In the genomic region with DNA sequence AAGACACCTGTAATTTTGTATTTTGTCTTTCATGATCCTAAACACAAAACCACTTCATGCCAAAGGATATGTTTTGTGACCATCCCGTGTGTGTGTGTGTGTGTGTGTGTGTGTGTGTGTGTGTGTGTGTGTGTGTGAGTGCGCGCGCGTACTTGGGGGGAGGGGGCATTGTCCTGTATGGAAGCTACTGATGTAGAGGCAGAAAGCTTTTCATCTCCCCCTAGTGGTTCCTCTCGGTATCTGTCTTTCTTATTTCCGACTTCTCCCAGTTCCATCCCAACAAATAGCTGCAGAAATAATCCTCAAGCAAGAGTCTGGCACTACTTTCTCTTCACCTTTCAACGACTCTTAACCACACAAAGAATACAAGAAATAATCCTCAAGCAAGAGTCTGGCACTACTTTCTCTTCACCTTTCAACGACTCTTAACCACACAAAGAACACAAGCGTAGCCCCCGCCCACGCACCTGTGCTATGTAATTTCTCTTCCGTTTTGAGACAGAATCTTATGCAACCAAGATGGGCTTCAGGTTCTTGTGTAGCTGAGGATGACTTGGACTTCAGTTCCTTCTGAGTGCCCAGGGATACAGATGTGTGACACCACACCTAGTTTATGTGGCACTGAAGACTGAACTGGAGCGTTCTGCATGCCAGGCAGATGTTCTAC, we compare ENCODE assay signal across 9 mouse cellular contexts. TPM values are rescaled to one million over a fixed set of nuclear protein-coding genes. Genes with fewer than 3 reads are reported as not detected.
DNase-seq lines count a peak whose midpoint lies in the region; ATAC-seq and TF ChIP-seq lines count a peak whose summit lies in the region.
"Had no signal": no experiment of that assay in that cellular context is flagged by ENCODE, and none has a peak within 500 bp of the region (broad histone marks: within the 10 kb centered on the region; RNA-seq: fewer than 3 reads in every experiment).

No protein-coding gene starts in this region.

- H3K4me3 ChIP-seq in testis, adult 2 months (ENCODE audit: control insufficient read depth, low read depth, low read length) = no peak overlapping the region
- no peak overlapping the region for H3K4me3 ChIP-seq in embryonic facial prominence, embryonic 10.5 days
- no peak overlapping the region for H3K4me3 ChIP-seq in thymus, adult 2 months (ENCODE audit: control insufficient read depth, insufficient read depth, low read length)

- 43% methylated on average over 14 of the region's 14 CpGs for whole genome bisulfite sequencing in embryonic facial prominence, embryonic 10.5 days
- WGBS in thymus, adult 2 months = 29% methylated on average over 14 of the region's 14 CpGs

- TF ChIP-seq POLR2A in testis, adult 2 months (IDR thresholded peaks at IDR 0.05; ENCODE audit: control insufficient read depth, low read depth, low read length) = no peak
- no peak for TF ChIP-seq POLR2A in thymus, adult 2 months (IDR thresholded peaks at IDR 0.05; ENCODE audit: control insufficient read depth, extremely low read depth, insufficient read depth, low read length, poor library complexity)

- no peaks in the 10 kb centered on the region for H3K27me3 ChIP-seq in testis, adult 2 months (ENCODE audit: control insufficient read depth, insufficient read depth, low read length)
- 0 out of 2 replicates have a peak, but pooled peaks cover 4% of the 10 kb centered on the region for H3K27me3 ChIP-seq in embryonic facial prominence, embryonic 10.5 days (replicated peaks; ENCODE audit: low read depth, poor library complexity, severe bottlenecking)
- H3K27me3 ChIP-seq in thymus, adult 2 months (ENCODE audit: control insufficient read depth, insufficient read depth, low read length) = no peaks in the 10 kb centered on the region

- no peak for ATAC-seq in cerebellum, adult (ENCODE audit: insufficient number of reproducible peaks, low FRiP score, low TSS enrichment)
- peak; percentile 71 for ATAC-seq in megakaryocyte progenitor cell, adult 5-6 weeks (replicated peaks; ENCODE audit: poor library complexity)

- H3K9me3 ChIP-seq in embryonic facial prominence, embryonic 10.5 days = peaks cover 4% of the 10 kb centered on the region; the same call in 1 of the 2 replicates

- DNase-seq in cerebellum, adult 11 months = peak; percentile 51
- no peak for DNase-seq in testis, postnatal 14 days (ENCODE audit: low spot score)
- peak; percentile 67 for DNase-seq in embryonic facial prominence, embryonic 10.5 days (ENCODE audit: low spot score)
- peak; percentile 36 for DNase-seq in kidney, postnatal 10 days
- DNase-seq in thymus, adult 2 months = peak; percentile 61

- no peaks in the 10 kb centered on the region; the same call in 1 of the 2 replicates for H3K4me1 ChIP-seq in testis, adult 2 months (ENCODE audit: control insufficient read depth, insufficient read depth, low read length)
- no peaks in the 10 kb centered on the region for H3K4me1 ChIP-seq in embryonic facial prominence, embryonic 10.5 days
- peaks cover 6% of the 10 kb centered on the region for H3K4me1 ChIP-seq in thymus, adult 2 months (replicated peaks; ENCODE audit: control insufficient read depth, insufficient read depth, low read length)

- H3K27ac ChIP-seq in testis, adult 2 months (ENCODE audit: control insufficient read depth, insufficient read depth, low read depth, low read length) = no peak overlapping the region
- no peak overlapping the region for H3K27ac ChIP-seq in embryonic facial prominence, embryonic 10.5 days (replicated peaks)
- peak overlapping the region; percentile 83 for H3K27ac ChIP-seq in thymus, adult 2 months (ENCODE audit: control insufficient read depth, insufficient read depth, low read length)

- TF ChIP-seq CTCF in testis, adult 2 months (IDR thresholded peaks at IDR 0.05; ENCODE audit: control insufficient read depth, insufficient read depth, insufficient replicate concordance, low read depth, low read length) = peak; percentile 38; the same call in 1 of the 2 replicates
- peak; percentile 35; the same call in 1 of the 2 replicates for TF ChIP-seq CTCF in thymus, adult 2 months (IDR thresholded peaks at IDR 0.05; ENCODE audit: borderline replicate concordance, control insufficient read depth, extremely low read depth, insufficient read depth, low read length, poor library complexity)

- H3K36me3 ChIP-seq in testis, adult 2 months (ENCODE audit: control insufficient read depth, insufficient read depth, low read length) = no peaks in the 10 kb centered on the region
- H3K36me3 ChIP-seq in embryonic facial prominence, embryonic 10.5 days (replicated peaks) = no peaks in the 10 kb centered on the region
- H3K36me3 ChIP-seq in thymus, adult 2 months (ENCODE audit: control insufficient read depth, insufficient read depth, low read length) = no peaks in the 10 kb centered on the region

RNA-seq across cellular contexts. Expression of a gene that starts 12.6 kb away (rescaled TPM):
- polyA plus RNA-seq in testis, adult 2 months (2012; rRNA removed) = 38.1 and 51.6 TPM in 2 replicates
- polyA plus RNA-seq in embryonic facial prominence, embryonic 10.5 days (2016; fragmentation: Nextera tagmentation; extraction: Ambion mirVana) = 97.1 and 101 TPM in 2 replicates
- total RNA-seq in megakaryocyte progenitor cell, adult 5-6 weeks (2015) = 57.2 and 68.0 TPM in 2 replicates
- 46.1 and 48.9 TPM in 2 replicates for total RNA-seq in megakaryocyte progenitor cell, adult 5-6 weeks (2017)
- 61.6 and 68.3 TPM in 2 replicates for polyA plus RNA-seq in thymus, adult 2 months (2012; rRNA removed)

RNA-seq across cellular contexts. Expression of a gene that starts 12.6 kb away (rescaled TPM):
- 9.2 and 9.9 TPM in 2 replicates for polyA plus RNA-seq in testis, adult 2 months (2012; rRNA removed)
- 50.3 and 50.4 TPM in 2 replicates for polyA plus RNA-seq in embryonic facial prominence, embryonic 10.5 days (2016; fragmentation: Nextera tagmentation; extraction: Ambion mirVana)
- total RNA-seq in megakaryocyte progenitor cell, adult 5-6 weeks (2015) = 11.9 and 12.7 TPM in 2 replicates
- 5.0 and 7.3 TPM in 2 replicates for total RNA-seq in megakaryocyte progenitor cell, adult 5-6 weeks (2017)
- 50.9 and 51.3 TPM in 2 replicates for polyA plus RNA-seq in thymus, adult 2 months (2012; rRNA removed)

RNA-seq across cellular contexts. Expression of a gene that starts 42.4 kb away (rescaled TPM):
- polyA plus RNA-seq in testis, adult 2 months (2012; rRNA removed) = 3.9 and 4.0 TPM in 2 replicates
- 4.5 and 5.0 TPM in 2 replicates for polyA plus RNA-seq in embryonic facial prominence, embryonic 10.5 days (2016; fragmentation: Nextera tagmentation; extraction: Ambion mirVana)
- total RNA-seq in megakaryocyte progenitor cell, adult 5-6 weeks (2015) = 2.2 and 2.3 TPM in 2 replicates
- 2.4 and 4.3 TPM in 2 replicates for total RNA-seq in megakaryocyte progenitor cell, adult 5-6 weeks (2017)
- 1.5 and 3.0 TPM in 2 replicates for polyA plus RNA-seq in thymus, adult 2 months (2012; rRNA removed)

RNA-seq across cellular contexts. Expression of a gene that starts 42.6 kb away (rescaled TPM):
- polyA plus RNA-seq in testis, adult 2 months (2012; rRNA removed) = 0.12 TPM in 1 of 2 replicates, not detected in the other
- 0.55 and 1.3 TPM in 2 replicates for polyA plus RNA-seq in embryonic facial prominence, embryonic 10.5 days (2016; fragmentation: Nextera tagmentation; extraction: Ambion mirVana)
- not detected in 2 replicates for total RNA-seq in megakaryocyte progenitor cell, adult 5-6 weeks (2015)
- not detected in 2 replicates for total RNA-seq in megakaryocyte progenitor cell, adult 5-6 weeks (2017)
- polyA plus RNA-seq in thymus, adult 2 months (2012; rRNA removed) = 5.4 and 6.3 TPM in 2 replicates
- total RNA-seq: hematopoietic stem cell, adult 5-6 weeks had no signal
